Mouse (Mus musculus): ENCODE measurements at regions not wholly inside any gene's neighbourhood (a gene's known extent, or its start where the extent isn't known, plus 50 kb on each side); places are given as distances from the start of the nearest gene placed in this dataset.

DNA sequence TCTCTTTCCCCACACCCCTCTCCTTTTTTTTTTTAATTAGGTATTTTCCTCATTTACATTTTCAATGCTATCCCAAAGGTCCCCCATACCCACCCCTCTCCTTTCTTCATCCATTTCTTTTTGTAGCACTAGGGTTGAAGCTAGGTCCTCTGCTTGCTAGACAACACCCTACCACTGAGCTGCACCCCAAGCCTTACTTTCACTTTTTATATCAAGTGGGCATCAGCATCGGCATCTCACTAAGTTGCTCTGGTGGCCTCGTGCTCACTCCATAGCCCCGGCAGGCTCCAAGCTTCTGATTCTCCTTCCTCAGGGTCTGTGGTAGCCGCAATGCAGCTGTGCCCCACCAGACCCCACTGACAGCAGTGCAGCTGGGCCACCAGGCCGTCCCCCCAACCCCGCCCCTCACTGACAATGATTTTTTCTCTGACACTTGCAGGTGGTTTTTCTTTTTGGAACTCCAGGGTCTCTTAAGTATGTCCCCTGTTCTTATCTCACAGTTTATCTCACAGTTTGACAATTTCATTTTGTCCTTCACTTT lies 77.5 kb downstream of the Nufip1 start:
- DNase-seq (ENCODE audit: low read depth) = no peak

DNA sequence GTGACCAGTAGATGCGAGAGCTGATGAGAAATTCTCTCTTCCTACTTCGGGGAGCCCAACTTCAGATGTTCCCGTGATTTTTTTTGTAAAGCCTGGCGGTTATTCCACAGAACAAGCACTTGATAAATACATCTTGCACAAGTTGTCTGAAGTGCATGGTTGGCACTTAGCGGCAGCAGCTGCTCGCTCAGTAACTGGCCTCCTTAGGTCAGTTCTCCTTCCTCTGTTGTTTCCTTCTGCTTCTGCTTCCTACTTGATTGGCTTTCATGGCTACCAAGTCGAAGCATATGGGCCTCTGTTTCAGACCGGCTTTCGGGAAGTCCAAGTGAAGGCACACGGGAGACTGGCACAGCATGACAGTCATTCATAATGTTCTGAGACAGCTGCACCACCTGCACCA lies 84.6 kb downstream of the Nufip1 start:
- no peak for DNase-seq (ENCODE audit: low read depth)

DNA sequence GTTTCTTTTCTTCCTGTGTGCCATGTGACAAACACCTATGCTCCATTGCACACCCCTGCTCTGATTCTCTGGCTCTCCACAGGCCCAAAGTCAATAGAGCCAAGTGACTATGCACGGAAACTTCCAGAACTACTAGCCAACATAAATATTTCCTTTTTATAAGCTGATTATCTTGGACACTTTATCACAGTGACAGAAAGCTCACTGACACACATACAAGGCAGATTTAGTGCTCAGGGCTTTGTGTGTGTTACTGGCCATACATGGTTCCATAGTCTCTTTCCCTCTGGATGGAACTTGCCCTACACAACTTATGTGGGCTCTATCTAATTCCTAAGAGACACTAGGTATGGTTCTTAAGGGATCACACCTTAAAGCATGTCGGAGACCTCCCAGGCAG lies 86.7 kb downstream of the Nufip1 start:
- DNase-seq (ENCODE audit: low read depth) = no peak

DNA sequence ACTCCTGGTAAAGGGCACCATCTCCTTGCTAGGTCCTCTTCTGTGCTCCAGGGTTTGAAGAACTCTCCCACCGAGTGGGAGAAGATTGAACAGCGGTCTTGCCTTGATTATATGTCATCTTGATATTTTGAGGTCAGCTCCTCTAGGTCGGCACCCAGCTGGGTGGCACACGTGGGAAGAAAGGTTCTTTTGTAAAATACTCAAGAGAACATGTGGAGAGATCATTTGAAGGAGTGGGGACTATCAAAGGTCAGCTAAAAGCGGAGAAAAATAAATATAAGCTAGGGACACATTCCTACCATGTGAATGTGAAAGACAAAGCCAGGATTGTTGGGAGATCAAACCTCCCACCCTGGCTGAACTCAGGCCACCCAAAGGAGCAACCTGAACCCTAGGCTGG lies 87.7 kb downstream of the Nufip1 start:
- DNase-seq (ENCODE audit: low read depth) = no peak

DNA sequence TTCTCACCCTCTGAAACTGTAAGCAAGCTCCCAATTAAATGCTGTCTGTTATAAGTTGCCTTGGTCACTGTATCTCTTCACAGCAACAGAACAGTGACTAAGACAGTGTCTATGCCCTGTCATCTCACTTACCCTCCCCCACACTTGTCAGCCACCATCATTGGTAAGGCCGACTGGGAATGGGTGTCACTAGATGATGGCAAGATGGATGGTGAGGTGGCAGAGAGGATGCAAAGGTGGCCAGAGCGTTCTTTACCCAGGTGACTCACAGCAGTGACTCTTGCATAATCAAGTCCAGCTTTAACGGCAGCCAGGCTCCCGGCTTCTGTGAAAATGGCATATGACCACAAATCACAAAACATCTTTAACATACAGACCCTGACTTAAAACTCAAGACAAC lies 91.9 kb downstream of the Nufip1 start:
- DNase-seq (ENCODE audit: low read depth) = no peak

DNA sequence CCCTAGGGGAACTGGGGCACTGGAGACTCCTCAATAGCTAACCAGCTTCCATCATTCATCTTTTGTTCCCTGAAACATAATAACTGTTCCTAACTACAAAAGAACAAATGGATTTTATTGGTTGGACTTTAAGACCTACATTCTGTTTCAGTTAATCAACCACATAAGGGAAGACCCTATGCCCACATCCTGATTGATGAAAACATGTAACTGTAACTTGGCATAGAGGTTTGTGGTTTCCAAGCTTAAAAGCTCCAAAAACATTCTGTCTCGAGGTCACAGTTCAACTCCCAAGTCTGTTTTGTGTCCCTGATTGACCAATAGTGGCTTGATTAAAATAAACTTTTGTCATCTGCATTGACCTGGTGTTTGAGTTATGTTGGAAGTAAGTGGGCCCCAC lies 92.4 kb downstream of the Nufip1 start:
- DNase-seq (ENCODE audit: low read depth) = no peak

DNA sequence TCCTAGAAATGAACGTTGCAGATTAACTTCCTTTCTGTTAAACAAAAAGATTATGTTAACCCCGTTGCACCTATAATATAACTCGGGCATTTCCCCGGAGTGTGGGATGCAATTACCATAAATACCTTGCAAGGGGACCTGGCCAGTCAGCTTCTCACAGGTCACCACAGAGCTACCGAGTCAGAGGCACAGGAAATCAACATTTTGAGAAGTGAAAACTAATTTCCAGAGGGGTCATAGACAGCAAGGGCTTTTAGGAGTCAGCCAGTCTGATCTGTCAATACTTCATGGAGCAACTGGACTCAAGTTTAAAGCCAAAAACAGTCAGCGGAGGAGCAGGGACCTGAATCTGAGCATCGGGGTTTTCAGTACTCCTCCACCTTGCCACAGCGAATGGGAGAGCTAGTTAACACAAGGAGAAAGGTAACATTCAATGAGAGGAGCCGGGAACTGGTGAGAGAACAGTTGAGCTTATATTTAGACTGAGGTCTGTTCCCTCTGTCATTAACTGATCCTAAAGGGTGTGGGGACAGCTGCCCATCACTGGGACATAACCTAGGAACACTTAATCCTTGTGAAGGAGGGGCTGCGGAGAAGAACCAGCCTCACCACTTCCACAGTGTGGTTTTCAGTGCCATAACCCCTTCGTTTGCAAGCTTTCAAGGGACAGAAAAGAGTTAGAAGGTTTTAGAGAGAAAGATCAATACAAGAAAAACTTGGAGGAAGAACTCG lies 105.9 kb downstream of the Nufip1 start:
- DNase-seq (ENCODE audit: low read depth) = no peak

DNA sequence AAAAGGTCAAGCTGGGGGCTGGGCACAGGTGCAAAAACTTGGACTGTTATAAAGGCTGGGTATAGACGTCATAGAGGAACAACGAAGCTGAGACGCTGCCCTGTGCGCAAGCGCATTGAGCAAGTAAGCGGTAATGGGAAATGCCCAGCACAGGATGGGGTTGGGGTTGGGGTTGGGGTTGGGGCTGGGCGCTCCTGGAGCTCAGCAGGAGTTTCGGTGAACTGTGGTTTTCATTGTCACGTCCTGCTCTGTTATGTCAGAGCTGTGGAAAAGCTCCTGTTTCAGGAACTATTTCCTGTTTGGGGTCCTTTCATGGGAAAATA lies 106.4 kb downstream of the Nufip1 start:
- no peak for DNase-seq (ENCODE audit: low read depth)

DNA sequence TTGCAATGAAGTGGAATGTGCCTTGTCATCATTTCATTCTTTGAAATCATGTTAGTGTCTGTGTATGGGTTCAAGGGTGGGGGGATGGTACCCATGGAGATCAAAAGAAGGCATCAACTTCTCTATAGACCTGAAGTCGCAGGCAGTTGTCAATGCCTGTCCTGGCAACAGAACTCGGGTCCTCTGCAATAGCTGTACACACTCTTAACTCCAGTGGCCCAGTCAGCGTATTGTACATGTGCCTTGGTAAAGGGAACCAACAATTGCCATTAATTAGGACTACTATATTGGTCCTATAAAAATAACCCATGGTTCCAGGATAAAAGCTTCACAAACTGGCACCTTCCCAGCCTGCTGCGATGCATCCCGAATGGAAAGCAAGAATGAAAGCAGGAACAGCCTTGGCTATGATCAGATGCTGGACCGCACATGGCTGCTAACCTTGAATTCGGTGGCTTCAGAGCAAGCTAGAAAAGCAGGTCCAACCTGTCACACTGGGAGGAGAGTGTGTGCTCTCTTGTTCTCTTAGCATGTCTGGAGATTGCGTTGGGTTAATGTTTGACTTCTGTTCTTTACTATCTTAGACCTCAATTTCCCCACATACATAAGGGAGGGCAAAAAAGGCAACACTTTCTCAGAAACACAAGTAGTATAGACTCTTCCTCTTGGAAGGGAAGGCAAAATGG lies 107.0 kb downstream of the Nufip1 start:
- no peak for DNase-seq (ENCODE audit: low read depth)

DNA sequence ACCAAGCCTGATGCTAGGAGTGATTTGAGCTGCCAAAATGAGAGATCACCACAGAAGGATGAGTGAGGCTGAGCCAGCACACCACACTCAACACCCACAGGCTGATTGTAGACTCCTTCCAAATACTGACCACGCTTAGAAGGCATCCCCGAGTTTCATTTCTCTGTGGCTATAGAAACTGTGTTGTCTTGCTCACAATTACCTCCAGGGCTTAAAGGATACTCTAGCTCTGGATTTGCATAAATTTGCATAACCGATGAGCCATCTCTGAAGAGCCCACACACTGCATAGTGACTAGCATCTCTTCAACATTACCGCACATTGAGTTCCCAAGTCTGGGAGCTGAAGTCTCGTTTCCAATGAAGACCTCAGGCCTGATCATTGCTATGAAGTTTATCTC lies 110.3 kb downstream of the Nufip1 start:
- no peak for DNase-seq (ENCODE audit: low read depth)

DNA sequence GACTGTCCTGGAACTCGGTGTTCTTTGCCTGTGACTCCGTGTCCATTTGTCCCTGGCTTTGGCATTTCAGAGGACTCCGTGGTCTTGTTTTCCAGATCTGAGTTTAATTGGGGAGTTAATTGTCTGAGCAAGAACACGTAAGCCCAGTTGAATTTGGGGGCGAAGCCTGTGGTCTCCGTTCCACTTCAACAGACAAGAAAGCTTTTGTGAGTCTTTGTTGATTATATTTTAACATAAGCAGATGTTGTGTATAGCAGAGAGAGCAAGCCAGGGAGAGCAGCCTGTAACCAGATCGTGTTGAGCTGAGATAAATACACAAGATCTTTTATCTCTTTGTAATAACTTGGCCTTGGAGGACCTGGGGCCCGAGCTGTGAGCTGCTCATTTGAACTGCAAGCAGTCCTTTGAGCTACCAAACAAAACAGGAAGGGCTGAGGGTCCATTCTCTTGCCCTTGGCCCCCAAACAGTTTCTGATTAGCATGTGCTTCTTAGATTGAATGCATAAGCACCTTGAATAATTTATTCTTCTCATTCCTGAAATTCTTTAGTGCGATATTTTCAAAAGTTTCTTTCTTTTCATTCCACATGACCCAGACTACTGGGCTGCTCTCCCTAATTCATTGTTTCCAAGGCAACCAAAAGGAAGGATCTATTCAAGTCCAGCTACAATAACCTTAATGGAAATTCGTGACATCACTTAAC lies 111.1 kb downstream of the Nufip1 start:
- DNase-seq (ENCODE audit: low read depth) = no peak

DNA sequence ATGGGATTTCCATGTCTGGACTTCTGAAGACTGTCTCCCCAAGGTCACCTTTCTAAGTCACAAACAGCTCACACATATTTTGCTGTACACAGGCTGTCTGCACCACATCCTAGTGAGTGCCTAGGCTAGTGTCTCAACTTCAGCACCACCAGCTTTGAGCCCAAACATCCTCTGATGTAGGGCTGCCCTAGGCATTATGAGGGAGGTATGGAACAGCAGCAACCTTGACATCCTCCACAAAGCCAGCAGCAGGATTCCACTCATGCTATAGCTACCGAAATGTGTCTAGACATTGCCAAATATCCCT lies 111.6 kb downstream of the Nufip1 start:
- no peak for DNase-seq (ENCODE audit: low read depth)

DNA sequence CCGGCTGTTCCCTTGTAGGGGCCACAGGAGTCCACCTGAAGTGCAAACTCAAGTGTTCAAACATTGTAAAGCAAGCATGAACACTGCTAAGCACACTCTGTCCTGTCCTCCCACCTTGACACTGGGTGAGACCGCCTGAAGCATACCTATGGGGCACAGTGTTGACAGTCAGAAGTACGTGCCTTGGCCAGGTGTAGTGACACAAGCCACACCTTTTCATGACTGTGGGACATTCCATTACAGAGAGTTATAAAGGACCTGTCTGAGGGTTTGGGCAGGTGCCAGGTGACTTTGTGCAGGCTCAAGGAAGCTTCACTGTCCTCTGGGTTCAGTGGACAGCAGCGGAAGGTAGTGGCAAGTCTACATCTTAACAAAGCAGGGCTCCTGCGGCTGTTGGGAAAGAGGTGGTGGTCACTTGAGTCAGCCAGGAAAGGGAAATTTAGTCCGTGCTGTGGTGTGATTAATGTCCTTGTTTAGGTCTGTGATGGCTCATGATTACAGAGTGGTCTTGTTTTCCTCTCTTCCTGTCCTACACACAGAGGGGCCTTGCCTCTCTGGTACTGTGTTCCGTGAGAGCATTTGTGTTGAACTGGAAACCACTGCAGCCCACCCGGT lies 112.5 kb downstream of the Nufip1 start:
- no peak for DNase-seq (ENCODE audit: low read depth)

DNA sequence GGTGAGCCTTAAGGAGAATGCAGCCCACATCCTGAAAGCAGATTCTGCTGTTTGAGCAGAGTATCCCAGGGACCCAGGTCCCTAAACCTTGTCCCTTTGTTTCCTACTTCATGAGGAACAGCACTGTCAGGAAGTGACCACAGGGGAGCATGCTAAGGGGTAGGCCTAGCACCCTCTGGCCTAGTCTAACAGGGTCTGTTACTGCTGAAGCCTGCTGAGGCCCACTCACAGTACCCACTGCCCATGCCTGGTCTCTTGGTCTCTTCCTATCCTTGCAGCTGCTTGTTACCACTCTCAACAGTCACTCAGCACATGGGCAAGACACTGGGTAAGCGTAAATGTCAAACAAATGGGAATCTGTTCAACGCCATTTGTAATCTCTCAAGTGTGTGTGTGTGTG lies 113.2 kb downstream of the Nufip1 start:
- DNase-seq (ENCODE audit: low read depth) = no peak

DNA sequence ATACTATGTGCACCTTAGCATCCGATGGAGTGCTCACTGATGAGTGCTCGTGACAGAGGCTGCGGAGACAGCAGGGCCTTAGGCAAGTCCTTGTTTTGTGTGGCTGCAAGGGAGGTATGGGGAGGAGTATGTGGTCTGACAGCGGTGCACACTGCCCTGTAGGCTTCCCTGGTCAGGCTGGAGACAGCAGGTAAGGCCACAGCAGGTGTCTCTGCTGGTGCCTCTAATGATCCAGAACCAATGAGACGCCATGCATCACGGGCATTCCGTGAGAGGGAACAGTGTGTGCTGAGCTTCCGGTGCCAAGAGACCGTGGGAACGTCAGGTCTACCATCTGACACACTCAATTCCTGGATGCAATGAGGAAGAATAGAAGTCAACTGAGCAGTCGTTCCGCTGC lies 114.8 kb downstream of the Nufip1 start:
- DNase-seq (ENCODE audit: low read depth) = no peak

DNA sequence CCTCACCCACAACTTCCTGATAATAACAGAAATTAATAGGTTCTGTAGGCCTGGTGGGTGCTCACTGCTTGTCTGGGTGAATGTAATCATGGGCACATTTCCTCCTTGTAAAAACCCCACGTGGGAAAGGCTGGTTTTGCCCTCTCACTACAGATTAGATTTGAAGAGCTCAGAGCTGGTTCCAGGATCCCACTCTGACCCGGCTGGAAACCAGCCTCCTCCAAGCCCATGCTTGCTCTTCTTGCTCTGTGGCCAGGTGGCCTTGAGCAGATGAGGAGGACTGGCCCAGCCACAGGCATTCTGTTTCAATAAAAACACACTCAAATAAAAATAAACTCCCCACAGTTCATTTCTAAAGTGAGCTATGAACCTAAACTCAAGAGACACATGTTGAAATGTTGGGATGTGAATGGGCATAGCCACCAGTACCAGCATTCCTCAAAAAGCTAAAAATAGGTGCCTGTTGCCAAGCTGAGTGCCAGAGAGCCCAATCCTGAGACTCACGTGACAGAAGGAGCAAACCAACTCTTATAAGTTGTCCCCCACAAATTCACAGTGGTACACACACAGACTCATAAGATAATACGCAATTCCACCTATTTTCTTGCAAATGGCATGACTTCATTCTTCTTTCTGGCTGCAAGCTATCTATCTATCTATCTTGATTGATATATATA lies 116.1 kb downstream of the Nufip1 start:
- no peak for DNase-seq (ENCODE audit: low read depth)

DNA sequence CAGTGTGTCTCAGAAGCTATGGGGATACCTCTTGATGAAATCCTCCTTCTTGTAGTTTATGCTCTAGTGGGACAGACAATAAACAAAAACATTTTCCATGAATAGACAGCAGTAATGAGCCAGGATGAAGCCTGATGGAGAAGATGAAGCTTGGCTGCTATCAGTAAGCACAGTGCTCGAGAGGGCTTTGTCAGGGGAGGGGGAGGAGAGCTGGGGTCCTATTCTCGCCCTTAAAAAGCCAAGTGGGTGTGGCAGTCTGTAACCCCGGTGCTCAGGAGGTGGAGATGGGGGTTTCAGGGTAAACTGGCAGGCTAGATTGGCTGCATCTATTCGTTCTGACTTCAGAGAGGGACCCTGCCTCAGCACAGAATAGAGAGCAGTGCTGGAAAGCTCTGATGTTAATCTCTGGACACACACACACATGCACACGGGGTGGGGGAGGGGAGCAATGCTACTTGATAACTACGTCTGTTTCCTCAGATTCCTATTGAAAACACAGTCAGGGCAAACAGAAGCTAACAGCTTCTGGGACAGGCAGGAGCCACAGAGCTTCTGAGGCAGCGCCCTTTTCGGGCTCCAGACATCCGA lies 118.4 kb downstream of the Nufip1 start:
- DNase-seq (ENCODE audit: low read depth) = no peak

DNA sequence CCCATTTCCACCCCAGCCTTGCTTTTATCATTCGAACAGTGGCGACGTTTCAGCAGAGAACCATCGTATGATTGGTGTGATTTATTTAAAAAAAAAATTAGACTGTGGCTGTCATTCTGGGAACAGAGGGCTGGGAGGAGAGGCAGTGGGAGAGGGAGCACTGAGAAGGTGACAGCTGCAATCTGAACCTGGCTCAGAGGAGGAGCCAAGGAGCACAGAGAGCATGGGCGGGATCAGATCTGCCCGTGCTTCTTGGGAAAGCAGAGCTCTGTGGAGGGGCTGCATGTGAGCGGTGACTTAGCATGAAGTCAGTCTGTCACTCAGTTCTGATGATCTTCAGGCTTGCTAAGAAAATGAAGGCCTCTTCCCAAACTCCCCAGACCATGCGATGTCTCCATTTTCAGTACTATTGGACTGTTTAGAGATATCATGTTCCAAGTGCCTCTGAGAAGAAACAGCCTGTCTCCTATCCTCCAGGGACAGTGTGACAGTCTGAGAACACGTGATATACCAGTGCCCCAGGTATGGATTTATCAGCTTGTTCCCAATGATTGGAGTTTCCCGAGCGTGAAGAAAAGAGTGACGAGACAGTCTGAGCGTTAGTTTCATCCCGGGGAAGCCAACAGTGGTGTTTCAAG lies 129.3 kb downstream of the Nufip1 start:
- DNase-seq (ENCODE audit: low read depth) = no peak

DNA sequence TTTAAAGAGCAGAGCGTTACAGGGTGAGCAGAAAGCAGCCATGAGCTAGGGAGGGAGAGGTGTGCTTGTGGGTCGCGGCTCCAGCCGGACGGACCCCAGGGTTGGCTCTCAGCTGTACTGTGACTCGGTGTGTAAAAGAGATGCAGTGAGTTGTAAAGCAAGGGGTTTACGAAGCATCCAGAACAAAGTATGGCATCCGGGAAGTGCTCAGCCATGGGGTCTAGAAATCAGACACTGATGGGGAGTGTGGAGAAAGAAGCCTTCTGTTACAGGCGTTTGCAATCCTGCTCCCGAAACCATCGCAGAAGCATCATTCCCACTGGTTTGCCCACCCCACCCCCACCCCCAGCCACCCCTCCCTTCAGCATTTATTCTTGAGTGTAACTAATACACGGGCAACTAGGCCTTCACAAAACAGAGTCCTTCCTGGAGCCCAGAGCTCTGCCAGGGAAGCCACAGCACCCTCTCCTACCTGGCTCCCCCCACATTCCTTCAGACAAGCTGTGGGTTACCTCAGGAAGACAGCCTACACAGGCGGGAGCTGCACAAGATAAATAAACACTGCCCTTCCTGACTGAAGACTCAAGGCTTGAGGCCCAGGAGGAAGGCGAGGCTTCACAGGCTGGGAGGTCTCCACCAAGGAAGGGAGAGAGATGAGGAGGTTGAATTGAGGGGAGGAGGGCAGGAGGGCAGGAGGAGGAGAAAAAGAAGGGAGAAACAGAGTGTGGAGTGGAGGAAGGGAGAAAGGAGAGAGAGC lies 133.1 kb downstream of the Nufip1 start:
- DNase-seq (ENCODE audit: low read depth) = no peak

DNA sequence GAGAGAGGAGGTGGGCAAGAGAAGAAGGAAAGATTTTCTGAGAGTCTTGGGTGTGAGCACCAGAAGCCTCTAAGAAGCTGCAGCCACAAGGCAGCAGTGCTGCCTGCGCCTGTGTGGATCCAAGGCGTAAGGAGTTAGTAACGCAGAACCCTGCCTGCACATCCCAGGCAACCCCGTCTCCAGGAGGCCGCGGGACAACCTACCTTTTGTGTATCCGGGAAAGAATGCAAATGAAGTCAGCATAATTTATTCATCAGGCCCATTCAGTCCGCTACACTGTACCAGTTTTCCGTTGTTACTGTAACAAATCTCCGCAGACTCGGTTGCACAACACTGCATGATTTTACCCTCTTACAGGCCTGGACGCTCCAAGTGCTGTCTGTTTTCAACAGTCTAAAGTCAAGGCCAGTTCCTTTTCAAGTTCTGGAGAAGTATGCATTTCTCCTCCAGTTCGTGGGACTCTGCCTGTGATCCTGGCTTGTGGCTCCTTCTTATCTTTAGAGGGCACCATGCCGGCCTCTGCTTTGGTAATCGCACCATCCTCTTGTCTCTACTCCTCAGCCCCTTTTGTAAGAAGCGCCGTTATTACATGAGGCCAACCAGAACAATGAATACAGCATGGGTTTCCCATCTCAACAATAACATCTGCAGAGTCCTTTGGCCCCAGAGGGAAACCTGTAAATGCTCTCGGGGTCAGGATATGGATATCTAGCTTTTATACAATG lies 133.8 kb downstream of the Nufip1 start:
- DNase-seq (ENCODE audit: low read depth) = peak; percentile 34
